Mouse (Mus musculus): ENCODE measurements around the gene Insrr.
A peak's percentile ranks its signal among the peaks of the same experiment; 100 is the strongest.

Gene Insrr

GRCm38 (mm10) chr3:87796736-87797334 lies at the start of gene Insrr:
TSS of gene Insrr (plus strand) at chr3:87796951.
- no peak for DNase-seq

- no peak for DNase-seq
Measured at GRCm38 (mm10) chr3:87748431-87748830, 48.3 kb upstream of the Insrr start, which contains the start of gene Lrrc71. TSS of gene Lrrc71 (minus strand) at chr3:87748625.

DNA sequence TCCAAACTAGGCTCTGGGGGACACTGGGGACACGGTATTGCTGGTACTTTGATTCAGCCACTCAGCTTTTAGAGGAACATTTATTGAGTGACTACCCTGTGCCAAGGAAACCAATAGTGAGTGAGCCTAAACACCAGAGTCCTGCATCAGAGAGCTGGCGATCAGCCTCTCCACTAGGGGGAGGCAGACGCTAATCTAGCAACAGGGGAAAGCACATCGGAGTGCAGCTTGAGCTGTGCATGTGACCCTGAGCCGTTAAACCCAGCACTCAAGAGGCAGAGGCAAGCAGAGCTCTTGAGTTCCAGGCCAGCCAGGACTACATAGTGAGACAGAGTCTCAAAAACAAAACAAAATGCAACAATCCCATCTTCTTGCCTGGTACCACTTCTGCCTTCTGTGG lies 47.7 kb upstream of the Insrr start:
- peak; percentile 58 for DNase-seq

DNA sequence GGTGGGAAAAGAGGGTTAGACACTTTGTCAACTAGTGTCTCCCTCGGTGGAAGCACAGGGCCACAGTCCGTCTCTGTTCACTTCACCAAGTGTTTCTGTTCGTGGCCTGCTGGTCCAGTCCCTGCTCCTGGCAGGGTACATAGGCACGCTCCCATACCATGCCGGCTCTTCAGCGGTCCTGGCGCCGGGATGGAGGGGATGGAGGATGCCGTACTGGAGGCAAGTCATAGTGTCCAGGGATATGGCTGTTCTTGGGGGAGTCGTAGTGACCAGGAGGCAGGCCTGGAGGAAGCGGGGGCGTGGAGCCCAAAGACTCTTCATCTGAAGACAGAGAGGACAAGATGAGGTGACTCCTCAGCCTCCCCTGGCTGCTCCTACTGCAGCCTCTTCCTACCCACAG lies 46.8 kb upstream of the Insrr start:
- no peak for DNase-seq

GRCm38 (mm10) chr3:87752567-87752966 lies 44.2 kb upstream of the Insrr start:
- DNase-seq = no peak

- DNase-seq = no peak
Measured at GRCm38 (mm10) chr3:87753829-87754228, 42.9 kb upstream of the Insrr start.

GRCm38 (mm10) chr3:87755964-87756363 lies 40.8 kb upstream of the Insrr start:
- DNase-seq = peak; percentile 88

DNA sequence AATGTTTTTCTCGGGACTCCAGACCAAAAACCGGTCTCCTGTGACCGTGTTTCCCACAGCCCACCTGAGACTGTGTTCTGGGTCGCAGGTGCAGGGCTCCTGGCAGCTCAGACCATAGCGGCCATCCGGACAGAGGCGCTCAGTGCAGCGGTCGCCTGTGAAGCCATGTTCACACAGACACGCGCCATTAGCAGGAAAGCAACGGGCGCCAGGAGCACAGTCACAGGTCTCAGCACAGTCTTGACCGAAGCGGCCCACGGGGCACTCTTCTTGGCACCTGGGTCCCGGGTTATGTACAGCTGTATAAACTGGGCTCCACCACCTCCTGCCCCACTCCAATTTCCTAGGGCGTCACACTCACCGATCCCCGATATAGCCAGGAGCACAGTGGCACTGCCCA lies 40.3 kb upstream of the Insrr start:
- DNase-seq = no peak

GRCm38 (mm10) chr3:87758641-87759040 lies 38.1 kb upstream of the Insrr start:
- no peak for DNase-seq

GRCm38 (mm10) chr3:87761408-87762375 lies 35.1 kb upstream of the Insrr start:
- no peak for DNase-seq

DNA sequence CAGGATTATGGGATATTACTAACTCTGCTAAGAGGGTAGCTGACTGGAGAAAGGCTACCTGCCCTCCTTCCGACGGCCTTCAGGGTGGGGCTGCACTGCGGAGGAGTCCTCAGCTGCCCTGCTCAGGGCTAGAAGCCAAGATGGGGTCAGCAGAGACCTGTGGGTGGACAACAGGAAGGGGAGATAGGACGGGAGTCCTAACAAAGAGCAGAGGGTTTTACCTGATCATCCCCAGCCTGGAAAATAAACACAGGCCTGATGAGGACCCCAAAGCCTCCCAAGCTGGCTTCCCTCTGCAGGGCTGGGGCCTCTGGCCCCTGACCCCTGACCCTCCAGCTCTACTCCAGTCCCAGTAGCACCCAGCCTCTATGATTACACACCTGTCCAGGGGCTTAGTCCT lies 33.5 kb upstream of the Insrr start:
- DNase-seq = no peak

GRCm38 (mm10) chr3:87763683-87764289 lies 33.0 kb upstream of the Insrr start:
- DNase-seq = peak; percentile 19

DNA sequence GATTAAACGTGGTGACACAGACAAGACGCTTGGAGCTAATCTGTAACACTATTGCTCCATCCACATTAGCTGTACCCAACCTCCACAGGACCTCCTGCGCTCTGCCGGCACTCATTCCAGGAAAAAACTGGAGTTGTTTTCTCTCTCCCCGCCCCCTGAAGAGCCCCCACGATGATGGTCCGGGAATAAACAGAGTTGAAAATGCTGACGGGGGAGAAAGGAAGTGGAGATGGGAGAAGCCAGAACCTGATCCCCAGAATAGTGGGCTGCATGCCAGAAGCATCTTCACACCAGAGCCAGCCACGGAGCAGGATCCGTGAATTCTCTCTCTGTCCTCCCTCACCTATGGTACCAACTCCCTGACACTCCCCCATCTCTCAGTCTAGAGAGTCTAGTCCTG lies 32.2 kb upstream of the Insrr start:
- no peak for DNase-seq

GRCm38 (mm10) chr3:87765091-87765490 lies 31.7 kb upstream of the Insrr start:
- peak; percentile 81 for DNase-seq

- no peak for DNase-seq
Measured at GRCm38 (mm10) chr3:87765631-87766283, 31.0 kb upstream of the Insrr start.

DNA sequence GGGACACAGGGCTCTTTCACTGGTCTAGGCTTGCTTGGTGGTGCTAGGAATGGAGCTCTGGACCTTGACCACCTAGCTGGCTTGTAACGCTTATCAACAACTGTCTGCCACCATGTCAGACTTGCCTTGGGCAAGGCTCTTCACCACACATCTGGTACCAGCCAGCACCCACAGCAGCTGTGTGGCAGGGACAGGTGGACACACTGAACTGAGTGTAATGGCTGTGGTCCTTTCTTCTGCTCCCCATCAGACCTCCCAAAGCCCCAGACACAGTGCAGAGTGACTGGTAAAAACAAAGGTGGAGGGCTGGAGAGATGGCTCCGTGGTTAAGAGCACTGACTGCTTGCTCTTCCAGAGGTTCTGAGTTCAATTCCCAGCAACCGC lies 30.5 kb upstream of the Insrr start:
- no peak for DNase-seq

GRCm38 (mm10) chr3:87767764-87768163 lies 29.0 kb upstream of the Insrr start:
- no peak for DNase-seq

GRCm38 (mm10) chr3:87768431-87768830 lies 28.3 kb upstream of the Insrr start:
- no peak for DNase-seq

GRCm38 (mm10) chr3:87768844-87769243 lies 27.9 kb upstream of the Insrr start:
- peak; percentile 83 for DNase-seq

- DNase-seq = no peak
Measured at GRCm38 (mm10) chr3:87769506-87769905, 27.2 kb upstream of the Insrr start.

DNA sequence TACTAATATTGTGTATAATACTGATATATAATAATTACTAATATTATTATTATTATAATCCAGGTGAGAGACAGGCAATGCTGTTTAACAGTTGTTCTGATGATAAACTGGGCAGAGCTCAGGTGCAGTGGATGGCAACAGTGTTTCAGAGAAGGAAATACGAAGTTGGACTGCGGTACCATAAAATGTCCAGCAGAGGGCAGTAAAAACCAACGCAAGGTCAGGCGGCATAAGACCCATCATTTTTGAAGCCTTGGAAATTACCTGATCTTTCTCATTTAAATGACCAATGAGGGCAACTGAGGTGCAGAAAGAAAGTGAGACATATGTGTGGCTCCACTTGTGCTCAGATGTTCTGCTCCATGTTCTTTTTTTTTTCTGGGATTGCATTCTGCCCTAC lies 26.5 kb upstream of the Insrr start:
- DNase-seq = peak; percentile 50

- no peak for DNase-seq
Measured at GRCm38 (mm10) chr3:87771088-87771487, 25.7 kb upstream of the Insrr start.

DNA sequence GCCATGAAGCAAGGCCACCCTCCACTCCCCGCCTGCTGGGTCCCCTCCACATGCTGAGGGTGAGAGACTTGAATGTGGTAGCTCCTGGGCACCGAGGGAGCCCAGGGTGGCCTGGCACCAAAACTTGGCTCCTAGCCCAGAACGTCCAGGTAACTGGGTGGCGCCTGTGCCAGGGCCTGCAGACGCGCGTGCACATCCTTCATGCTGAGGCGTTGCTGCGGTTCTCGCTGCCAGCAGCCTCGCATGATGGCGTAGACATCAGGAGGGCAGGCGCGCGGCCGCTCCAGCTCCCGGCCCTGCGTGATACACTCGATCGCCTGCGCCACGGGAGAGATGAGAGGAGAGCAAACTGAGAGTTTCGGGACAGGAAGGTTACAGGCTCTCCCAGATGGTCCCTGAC lies 18.5 kb upstream of the Insrr start:
- DNase-seq = no peak

All from thymus, postnatal 25 days (tissue).